Mouse (Mus musculus): ENCODE data around the gene Cwc22.
A peak's percentile ranks its signal among the peaks of the same experiment; 100 is the strongest.

The Cwc22 gene

GRCm38 (mm10) chr2:77945596-77946485, at the start of gene Cwc22:
Gene Cwc22 (minus strand): TSS chr2:77946375.
- peak; percentile 58 for DNase-seq (ENCODE audit: extremely low read depth, low read depth, low spot score)

- no peak for DNase-seq (ENCODE audit: extremely low read depth, low read depth, low spot score)
These were observed 47.7 kb upstream of the Cwc22 start for GRCm38 (mm10) chr2:77993727-77994401.

DNA sequence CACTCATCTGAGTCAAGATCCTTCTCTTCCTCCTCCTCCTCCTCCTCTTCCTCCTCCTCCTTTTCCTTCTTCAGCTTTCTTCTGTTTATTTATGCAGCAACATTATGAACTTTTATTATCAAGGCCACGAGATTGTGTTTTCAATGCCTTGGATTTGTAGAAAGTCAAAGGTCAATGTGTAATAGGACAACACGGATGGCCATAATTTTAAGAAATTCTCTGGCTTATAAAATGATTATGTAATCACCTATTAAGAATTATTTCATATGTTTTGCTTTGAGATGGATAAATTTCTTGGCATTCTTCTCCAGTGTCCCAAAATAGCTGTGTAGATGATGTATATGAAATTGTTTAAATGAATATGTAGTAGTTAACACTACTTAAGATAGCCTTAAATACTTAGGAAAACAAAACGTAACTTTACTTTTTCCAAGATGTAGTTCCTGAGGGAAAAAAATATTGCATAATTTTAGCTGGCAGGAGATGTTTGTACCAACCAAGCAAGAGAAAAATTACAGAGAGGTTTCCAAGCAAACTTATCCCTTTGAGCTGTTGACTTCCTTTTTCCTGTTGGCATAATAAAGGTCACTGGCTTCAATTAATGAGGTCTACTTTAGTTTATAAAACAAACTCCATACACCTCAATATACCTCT, 46.9 kb upstream of the Cwc22 start:
- DNase-seq (ENCODE audit: extremely low read depth, low read depth, low spot score): peak; percentile 4

- no peak for DNase-seq (ENCODE audit: extremely low read depth, low read depth, low spot score)
These were observed 44.6 kb upstream of the Cwc22 start for GRCm38 (mm10) chr2:77990820-77991219.

DNA sequence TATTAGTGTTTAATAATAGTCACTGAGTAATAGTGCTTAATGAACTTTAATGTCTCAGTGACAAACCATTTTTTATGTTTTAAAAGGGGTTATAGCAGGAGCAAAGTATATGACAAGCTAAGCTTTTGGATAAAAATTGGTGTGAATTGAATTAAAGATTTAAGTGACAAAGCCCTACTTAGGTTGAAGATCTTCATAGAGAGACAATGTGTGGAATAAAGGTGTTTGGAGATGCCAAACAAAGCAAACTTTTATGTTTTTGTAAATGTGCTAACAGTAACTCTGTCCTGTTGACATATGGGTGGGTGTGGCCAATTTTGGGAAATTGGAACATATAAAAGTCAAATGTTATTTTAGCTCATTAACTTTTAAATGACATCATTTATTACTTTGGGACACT, 43.9 kb upstream of the Cwc22 start:
- DNase-seq (ENCODE audit: extremely low read depth, low read depth, low spot score): no peak

DNA sequence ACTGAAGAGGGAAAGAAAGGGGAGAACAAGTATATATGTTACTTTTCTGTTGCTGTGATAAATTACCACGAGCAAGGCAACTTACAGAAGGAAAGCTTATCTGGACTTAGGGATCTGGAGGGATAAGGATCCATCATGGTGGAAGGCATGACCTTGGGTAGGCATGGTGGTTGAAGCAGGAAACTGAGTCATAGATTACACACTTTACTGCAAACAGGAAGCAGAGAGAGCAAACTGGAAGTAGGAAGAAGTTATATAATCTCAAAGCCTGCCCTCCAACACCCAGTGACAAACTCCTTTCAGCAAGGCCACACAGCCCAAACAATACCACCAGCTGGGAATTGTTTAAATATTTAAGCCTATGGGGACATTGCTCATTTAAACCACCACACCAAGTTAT, 43.2 kb upstream of the Cwc22 start:
- DNase-seq (ENCODE audit: extremely low read depth, low read depth, low spot score): no peak

DNA sequence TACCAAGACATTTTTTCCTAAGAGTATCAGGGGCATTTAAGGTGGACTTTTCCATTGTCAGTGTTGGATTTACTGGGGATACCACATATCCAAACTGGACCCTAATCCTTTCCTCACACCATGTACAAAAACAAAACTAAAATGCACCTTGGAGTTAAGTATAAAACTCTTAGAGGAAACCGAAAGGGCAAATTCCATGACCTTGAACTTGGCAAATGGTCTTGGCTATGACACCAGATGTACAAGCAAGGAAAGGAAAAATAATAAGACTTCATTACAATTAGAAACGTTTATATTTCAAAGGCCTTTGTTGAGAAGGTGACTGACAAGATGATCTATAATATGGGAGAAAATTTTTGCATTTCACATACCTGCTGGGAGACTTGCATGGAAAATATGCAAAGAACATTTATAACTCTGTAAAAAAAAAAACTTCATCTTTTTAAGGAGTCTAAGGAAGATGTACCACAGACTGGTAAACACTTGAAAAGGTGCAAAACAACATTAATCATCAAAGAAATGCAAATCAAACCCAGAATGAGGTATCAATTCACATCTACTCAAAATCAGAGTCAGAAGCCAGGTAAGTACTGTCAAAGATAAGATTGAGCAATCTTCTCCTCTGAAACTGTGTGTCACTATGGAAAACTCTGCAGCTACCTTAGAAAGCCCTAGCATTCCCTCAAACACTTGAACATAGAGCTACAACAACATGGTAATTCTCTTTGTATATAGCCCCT, 40.0 kb upstream of the Cwc22 start:
- DNase-seq (ENCODE audit: extremely low read depth, low read depth, low spot score): no peak

GRCm38 (mm10) chr2:77984209-77984608, 38.0 kb upstream of the Cwc22 start:
- no peak for DNase-seq (ENCODE audit: extremely low read depth, low read depth, low spot score)

- no peak for DNase-seq (ENCODE audit: extremely low read depth, low read depth, low spot score)
These were observed 35.7 kb upstream of the Cwc22 start for GRCm38 (mm10) chr2:77981826-77982225.

DNA sequence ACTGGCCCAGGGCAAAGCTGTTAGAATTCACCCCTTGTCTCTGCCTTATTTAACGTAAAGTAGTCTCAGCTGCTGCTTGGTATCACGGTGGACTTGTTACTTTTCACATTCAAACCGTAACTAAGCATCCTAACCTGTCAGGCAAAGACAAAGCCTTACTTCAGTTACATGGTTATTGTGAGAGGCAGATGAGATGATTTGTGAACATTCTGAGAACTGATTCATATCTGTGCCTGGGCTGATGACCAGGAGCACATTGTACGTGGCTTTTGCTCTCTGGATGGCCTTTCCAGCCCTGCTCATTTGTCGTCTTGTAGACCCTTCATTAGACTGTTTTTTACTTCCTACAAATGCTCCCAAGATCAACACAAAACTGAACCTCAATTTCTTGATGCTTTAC, 34.5 kb upstream of the Cwc22 start:
- DNase-seq (ENCODE audit: extremely low read depth, low read depth, low spot score): no peak

DNA sequence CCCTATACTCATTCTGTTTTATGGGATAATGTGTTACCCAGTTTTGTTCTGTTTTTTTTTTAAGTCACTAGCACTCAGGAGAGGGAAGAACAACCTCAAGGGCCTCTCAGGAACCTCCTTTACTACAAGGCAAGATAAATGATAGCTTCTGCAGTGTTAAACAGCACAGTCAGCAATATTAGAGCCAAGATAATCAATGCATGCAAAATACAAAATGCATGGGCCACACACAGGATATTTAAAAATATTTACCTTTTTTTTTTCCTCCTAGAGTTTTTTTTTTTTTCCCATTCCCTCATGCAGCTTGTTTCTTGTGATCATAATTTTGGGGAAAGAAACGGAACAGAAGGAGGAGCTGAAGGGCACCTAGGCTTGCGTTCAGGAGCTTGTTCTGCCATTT, 33.3 kb upstream of the Cwc22 start:
- DNase-seq (ENCODE audit: extremely low read depth, low read depth, low spot score): no peak

DNA sequence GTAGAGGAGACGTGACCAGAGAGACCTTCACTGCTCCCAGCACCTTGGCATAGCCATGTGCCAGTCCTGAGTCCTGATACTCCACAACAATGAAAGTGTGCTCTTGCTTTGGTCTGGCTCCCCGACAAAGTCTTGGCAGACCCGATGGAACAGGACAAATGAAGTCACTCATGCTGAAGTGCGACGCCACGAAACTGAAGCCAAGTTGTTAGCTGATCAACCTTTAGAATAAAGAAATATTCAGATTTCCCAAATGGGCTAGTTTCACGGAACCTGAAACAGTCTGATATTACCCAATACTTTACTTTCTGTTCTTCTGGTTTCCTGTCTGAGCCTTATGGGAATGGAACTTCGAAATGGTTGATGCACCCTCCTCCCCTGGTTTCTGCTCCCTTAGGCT, 32.9 kb upstream of the Cwc22 start:
- DNase-seq (ENCODE audit: extremely low read depth, low read depth, low spot score): no peak

DNA sequence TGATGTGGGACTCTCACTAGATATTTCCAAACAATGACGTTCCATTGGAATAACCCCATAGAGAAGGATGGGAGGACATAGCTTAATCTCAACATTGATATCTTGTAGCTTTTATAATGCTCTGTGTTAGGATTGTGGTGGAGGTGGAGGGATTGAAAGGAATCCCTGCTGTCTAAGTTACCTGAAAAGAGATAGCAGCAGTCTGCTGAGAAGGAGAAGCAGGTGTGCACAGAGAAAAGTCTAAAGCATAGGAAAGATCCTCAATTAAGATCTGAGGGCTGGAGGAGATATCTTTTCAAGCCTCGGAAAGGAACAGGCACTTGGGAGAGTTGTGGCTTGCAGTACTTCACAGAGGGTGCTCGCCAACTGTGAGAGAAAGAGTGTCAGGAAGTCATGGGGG, 32.1 kb upstream of the Cwc22 start:
- no peak for DNase-seq (ENCODE audit: extremely low read depth, low read depth, low spot score)

DNA sequence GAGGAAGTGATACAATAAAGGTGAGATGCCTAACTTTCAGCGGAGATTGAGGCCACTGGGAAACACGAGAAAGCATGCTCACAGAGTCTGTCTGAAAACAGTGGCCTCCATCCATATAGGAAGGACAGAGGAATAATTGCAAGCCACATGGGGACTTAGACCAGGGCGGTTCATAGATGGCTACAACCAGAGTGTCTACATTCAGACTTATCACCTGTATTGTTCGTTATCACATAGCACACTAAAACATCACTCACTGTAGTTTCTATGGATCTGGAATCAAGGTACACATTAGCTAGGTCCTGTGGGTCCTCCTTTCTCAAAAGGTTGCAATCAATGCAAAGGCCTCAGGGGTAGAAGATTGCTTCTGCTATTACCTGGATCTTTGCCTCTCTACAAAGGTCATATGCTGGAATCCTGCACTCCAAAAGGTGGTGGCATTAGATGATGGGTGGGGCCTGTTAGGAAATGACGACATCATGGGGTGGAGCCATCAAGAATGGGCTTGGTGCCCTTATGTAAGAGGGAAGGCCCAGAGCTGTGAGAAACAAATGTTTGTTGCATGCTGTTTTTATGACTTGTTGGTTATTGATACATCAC, 30.2 kb upstream of the Cwc22 start:
- no peak for DNase-seq (ENCODE audit: extremely low read depth, low read depth, low spot score)

DNA sequence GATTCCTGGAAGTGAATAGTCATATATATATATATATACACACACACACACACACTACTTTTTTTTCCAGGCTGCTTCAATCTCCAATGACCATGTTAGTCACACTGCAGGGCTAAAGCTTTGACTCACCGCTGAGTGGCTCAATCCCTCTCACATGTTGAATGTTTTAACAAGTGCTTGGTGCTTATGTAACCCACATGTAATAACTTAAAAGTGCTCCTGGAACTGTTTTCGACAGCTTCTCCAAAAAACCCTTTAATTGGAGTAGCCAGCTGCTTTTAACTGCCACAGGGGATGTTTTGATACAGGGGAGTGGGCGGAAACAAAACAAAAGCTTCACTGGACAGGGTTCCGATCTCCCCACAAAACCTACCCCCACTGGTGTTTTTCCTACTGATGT, 29.4 kb upstream of the Cwc22 start:
- DNase-seq (ENCODE audit: extremely low read depth, low read depth, low spot score): no peak

GRCm38 (mm10) chr2:77974986-77975385, 28.8 kb upstream of the Cwc22 start:
- no peak for DNase-seq (ENCODE audit: extremely low read depth, low read depth, low spot score)

DNA sequence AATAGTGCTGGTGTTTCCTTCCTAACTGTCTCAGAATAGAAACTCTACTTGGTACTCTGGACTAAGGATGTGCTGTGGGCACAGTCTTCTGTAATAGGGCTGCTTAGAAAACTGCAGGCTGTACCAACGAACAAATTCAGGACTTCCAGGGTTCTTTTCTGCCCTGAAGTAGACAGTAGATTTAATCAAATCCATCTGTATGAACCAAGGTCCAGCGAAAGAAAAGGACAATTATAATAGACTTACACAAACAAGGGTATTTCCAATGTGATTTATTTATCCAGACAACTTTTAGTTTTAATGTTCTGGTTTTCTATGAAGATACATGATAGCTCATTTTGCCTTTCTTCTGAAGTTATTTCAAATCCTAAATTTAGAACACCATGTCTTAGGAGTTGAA, 28.2 kb upstream of the Cwc22 start:
- no peak for DNase-seq (ENCODE audit: extremely low read depth, low read depth, low spot score)

GRCm38 (mm10) chr2:77973296-77973695, 27.1 kb upstream of the Cwc22 start:
- DNase-seq (ENCODE audit: extremely low read depth, low read depth, low spot score): no peak

DNA sequence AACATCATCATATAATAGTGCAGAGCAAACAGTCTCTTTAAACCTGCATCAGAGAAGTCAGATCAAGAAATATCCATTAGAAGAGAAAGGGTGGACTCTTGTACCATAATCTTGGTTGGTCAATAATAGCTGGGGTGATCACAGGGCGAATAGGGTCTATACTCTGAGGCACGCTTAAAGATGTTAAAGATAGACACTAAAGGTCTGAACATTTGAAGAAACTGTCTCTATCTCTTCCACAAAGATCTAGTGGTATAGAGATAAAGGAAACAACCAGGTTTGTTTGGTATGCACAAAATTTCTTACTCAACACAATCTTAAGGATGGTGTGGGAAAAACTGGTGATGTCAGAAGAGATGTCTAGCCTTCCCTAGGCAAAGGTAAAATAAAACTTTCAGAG, 26.4 kb upstream of the Cwc22 start:
- DNase-seq (ENCODE audit: extremely low read depth, low read depth, low spot score): no peak

DNA sequence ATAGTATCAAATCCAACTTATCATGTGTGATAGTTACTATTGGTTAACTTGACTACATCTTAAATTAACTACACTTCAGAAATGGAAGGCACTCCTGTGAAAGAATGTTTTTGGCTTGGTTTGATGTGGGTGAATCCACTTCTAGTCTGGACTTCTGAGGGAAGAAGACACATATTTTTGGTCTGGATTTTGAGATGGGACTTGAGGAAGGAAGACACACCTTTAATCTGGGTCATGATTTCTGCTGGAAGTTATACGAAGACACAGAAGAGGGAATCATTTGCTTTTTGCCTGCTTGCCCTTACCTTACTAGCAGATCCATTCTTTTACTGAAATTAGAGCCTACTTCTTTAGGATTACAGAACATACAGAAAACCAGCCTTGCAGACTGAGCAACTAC, 25.7 kb upstream of the Cwc22 start:
- DNase-seq (ENCODE audit: extremely low read depth, low read depth, low spot score): no peak

DNA sequence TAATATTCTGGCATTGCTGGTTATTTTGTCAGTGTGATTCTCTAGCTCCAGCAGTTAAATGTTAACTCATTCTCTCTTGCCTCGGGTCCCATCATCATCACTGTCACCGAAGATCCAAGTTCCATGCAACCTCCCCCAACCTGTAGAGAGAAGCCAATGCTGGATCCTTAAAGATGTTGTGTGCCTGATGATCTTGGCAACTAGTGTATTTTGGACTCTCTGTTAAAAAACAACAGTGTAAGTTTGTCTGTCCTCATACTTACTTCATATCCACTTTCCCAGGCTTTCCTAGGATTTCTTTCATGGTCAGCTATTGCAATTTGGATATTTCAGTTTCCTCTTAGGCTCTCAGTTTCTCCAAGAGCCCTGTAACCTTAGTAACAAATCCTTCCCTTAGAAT, 25.2 kb upstream of the Cwc22 start:
- no peak for DNase-seq (ENCODE audit: extremely low read depth, low read depth, low spot score)
